Mouse (Mus musculus) adrenal gland, adult (tissue): ENCODE data around the gene BC051019.

Experiments
- DNase-seq, 2 experiments: peaks; one replicate each; pipeline ENCODE4 v3.0.0; 2022 to 2023; ENCODE audit warnings: low spot score in 1 of 2; ENCODE audit not compliant: inconsistent age in 2 of 2

BC051019 gene

GRCm38 (mm10) chr7:109710069-109710468, 13.6 kb downstream of the BC051019 start:
- DNase-seq: peak in 1 of 2 experiments; percentile 56

GRCm38 (mm10) chr7:109708961-109709382, 14.7 kb downstream of the BC051019 start:
- DNase-seq: peak; percentile 50 to 64

- peak; percentile 48 to 83 for DNase-seq
These were observed 16.4 kb downstream of the BC051019 start for GRCm38 (mm10) chr7:109707023-109707785.

GRCm38 (mm10) chr7:109704461-109704860, 19.2 kb downstream of the BC051019 start:
- DNase-seq: no peak

GRCm38 (mm10) chr7:109704016-109704377, 19.7 kb downstream of the BC051019 start:
- no peak for DNase-seq

- peak; percentile 97 to 99 for DNase-seq
These were observed 20.2 kb downstream of the BC051019 start, which contains the start of the genes St5 and Akip1 for GRCm38 (mm10) chr7:109703190-109704015. Gene St5 (minus strand): TSS chr7:109703605. Gene Akip1 (plus strand): TSS chr7:109703690.

- DNase-seq: no peak
These were observed 20.9 kb downstream of the BC051019 start for GRCm38 (mm10) chr7:109702721-109703120.

- DNase-seq: peak in 1 of 2 experiments; percentile 23
These were observed 23.4 kb downstream of the BC051019 start for GRCm38 (mm10) chr7:109700213-109700612.

GRCm38 (mm10) chr7:109695339-109695726, 28.3 kb downstream of the BC051019 start:
- no peak for DNase-seq

- no peak for DNase-seq
These were observed 28.9 kb downstream of the BC051019 start for GRCm38 (mm10) chr7:109694576-109695338.

- no peak for DNase-seq
These were observed 32.7 kb downstream of the BC051019 start for GRCm38 (mm10) chr7:109690961-109691360.

- DNase-seq: no peak
These were observed 33.5 kb downstream of the BC051019 start for GRCm38 (mm10) chr7:109690101-109690500.

- no peak for DNase-seq
These were observed 37.0 kb downstream of the BC051019 start for GRCm38 (mm10) chr7:109686585-109687128.

- DNase-seq: no peak
These were observed 42.8 kb downstream of the BC051019 start for GRCm38 (mm10) chr7:109680879-109681278.

- no peak for DNase-seq
These were observed 43.4 kb downstream of the BC051019 start for GRCm38 (mm10) chr7:109680284-109680683.

- no peak for DNase-seq
These were observed 48.6 kb downstream of the BC051019 start for GRCm38 (mm10) chr7:109674944-109675628.

- peak; percentile 69 to 87 for DNase-seq
These were observed 51.8 kb downstream of the BC051019 start for GRCm38 (mm10) chr7:109671581-109672471.

- DNase-seq: no peak
These were observed 54.1 kb downstream of the BC051019 start for GRCm38 (mm10) chr7:109669426-109670170.

- no peak for DNase-seq
These were observed 57.0 kb downstream of the BC051019 start for GRCm38 (mm10) chr7:109666664-109667063.
